Mouse (Mus musculus): Measurements from ENCODE around the gene Thnsl2. TPM values are rescaled to one million over a fixed set of nuclear protein-coding genes. Genes with fewer than 3 reads are reported as not detected.

Gene Thnsl2
- total RNA-seq (2017) = not detected in 3 replicates

DNA sequence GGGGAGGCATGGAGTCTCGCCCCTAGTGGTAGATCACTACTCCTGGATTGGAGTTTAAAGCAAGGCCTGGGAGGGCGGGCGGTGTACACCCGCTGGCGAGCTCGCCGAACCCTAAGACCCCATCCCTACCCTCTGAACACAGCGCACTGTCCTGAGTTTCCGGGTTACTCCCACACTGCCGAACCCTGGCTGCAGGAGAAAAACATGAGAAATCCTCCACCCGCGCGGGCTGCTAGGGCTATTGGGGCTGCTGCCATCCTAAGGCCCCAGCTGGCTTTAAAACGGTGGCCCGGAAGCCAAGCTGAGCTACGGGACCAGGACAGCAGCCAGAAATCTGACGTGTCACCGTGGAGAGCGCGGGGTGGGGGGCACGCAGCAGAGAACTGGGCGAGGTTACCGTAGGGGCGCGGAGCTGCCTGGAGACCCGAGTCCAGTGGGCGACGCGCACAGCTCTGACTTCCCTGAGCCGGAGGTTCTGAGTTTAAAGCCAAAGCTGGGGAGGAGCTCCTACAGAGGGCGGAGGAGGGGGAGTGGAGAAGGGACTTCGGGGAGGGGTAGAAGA lies at the start of gene Thnsl2:
Gene Thnsl2 (minus strand): TSS at position 546 of the 562 bp plus-strand sequence.
- ATAC-seq (replicated peaks; ENCODE audit: insufficient number of reproducible peaks, low FRiP score, low TSS enrichment, poor library complexity, severe bottlenecking) = 0 out of 2 replicates have a peak, but pooled peaks have one; percentile 48

DNA sequence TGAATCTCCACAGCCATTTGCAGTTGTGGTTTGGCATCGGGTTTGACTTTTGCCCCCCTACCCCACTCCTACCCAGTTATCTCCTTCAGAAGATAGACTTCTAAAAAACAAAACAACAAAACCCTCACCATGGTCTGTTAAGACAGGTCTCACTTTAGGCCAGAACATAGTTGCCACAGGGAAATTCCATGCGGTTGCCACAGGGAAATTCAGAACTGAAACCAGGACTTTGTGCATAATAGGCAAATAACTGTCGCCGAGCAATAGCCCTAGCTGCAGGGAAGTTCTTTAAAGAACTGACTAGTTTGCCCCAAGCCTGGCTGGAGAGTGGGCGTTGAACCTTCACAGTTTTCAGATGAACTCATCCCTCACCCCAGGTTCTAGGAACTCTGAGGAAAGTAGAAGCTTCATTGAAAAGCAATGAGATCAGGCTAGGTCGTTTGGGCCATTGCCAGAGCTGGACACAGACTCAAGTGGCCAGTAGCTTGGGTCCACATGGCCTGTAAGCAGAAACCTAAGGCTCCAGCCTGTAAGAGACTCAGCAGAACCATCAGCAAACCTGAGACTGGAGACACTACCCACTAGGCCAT lies 49.0 kb upstream of the Thnsl2 start:
- no peak for ATAC-seq (replicated peaks; ENCODE audit: insufficient number of reproducible peaks, low FRiP score, low TSS enrichment, poor library complexity, severe bottlenecking)

DNA sequence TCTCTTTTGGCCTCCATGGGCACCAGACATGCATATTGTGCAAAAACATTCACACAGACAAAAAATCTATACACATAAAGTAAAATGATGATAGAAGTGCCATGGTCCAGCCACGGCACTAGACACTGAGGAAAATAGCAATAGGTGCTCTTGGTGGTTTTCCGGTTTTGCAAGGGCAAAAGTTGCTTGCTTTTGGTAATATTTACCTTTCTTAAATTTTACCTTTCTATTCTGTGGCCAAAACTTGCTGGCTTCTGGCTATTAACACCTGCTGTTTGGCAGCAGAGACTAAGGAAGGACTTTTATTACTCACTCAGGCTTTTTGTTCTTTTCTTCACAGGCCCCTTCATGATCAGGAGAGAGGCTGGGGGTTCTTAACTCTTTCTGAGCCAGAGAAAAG lies 46.3 kb upstream of the Thnsl2 start:
- no peak for ATAC-seq (replicated peaks; ENCODE audit: insufficient number of reproducible peaks, low FRiP score, low TSS enrichment, poor library complexity, severe bottlenecking)

DNA sequence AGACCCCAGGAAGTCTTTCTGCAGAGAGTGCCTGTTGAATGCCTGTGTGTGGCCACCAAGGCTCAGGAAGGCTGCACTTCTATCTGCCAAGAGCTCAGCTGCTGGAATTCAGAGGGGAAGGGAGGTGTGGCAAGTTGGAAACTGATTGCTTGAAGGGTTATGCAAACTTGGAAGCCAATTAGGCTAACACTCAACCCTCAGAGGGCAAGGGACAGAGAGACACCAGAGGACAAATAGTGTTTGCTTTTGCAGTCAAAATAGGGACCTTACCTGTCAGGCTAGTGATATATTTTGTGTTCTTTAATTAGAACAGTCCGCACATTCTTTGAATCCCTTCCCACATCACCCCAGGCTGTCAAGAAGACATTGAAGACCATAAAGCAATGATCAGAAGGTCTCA lies 45.3 kb upstream of the Thnsl2 start:
- ATAC-seq (replicated peaks; ENCODE audit: insufficient number of reproducible peaks, low FRiP score, low TSS enrichment, poor library complexity, severe bottlenecking) = no peak

- ATAC-seq (replicated peaks; ENCODE audit: insufficient number of reproducible peaks, low FRiP score, low TSS enrichment, poor library complexity, severe bottlenecking) = no peak
These were observed 40.8 kb upstream of the Thnsl2 start for GRCm38 (mm10) chr6:71184941-71185604.

GRCm38 (mm10) chr6:71180596-71180995 lies 36.4 kb upstream of the Thnsl2 start:
- ATAC-seq (replicated peaks; ENCODE audit: insufficient number of reproducible peaks, low FRiP score, low TSS enrichment, poor library complexity, severe bottlenecking) = no peak

GRCm38 (mm10) chr6:71172812-71173580 lies 28.8 kb upstream of the Thnsl2 start:
- ATAC-seq (replicated peaks; ENCODE audit: insufficient number of reproducible peaks, low FRiP score, low TSS enrichment, poor library complexity, severe bottlenecking) = no peak

- no peak for ATAC-seq (replicated peaks; ENCODE audit: insufficient number of reproducible peaks, low FRiP score, low TSS enrichment, poor library complexity, severe bottlenecking)
These were observed 22.4 kb upstream of the Thnsl2 start for GRCm38 (mm10) chr6:71166551-71167169.

DNA sequence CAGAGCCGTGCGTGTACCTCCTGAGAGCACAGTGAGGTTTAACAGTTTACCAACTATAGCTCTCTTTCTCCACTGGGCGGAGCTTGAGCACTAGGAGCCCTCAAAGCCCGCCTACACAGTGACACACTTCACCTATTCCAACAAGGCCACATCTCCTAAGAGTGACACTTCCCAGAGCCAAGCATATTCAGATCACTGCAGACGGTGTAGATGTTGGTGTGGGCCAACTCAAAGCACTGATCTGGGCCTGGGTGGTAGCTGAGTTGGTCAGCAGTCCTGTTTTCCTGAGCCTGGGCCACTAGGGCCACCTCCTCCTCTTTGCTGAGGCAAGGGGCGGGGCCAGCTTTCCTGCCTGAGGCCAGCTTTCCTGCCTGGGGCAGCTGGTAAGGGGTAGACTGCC lies 20.2 kb upstream of the Thnsl2 start:
- ATAC-seq (replicated peaks; ENCODE audit: insufficient number of reproducible peaks, low FRiP score, low TSS enrichment, poor library complexity, severe bottlenecking) = no peak

DNA sequence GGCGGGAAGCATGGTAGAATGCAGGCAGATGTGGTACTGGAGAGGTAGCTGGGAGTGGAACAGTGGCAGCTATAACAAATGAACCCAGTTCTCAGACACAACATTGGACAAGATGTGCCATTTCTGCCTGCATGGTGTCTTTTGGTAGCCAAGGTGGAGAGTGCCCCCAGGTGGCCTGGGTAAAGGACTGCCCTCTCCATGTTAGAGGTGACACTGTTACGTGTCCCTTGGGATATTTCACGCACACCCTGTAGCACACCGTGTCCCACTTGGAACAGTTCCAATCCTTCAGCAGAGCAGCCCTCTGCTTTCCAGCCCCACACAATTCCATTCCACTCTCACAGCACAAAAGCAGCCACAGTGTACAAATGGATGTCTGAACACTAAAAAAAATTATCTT lies 18.0 kb upstream of the Thnsl2 start:
- no peak for ATAC-seq (replicated peaks; ENCODE audit: insufficient number of reproducible peaks, low FRiP score, low TSS enrichment, poor library complexity, severe bottlenecking)

DNA sequence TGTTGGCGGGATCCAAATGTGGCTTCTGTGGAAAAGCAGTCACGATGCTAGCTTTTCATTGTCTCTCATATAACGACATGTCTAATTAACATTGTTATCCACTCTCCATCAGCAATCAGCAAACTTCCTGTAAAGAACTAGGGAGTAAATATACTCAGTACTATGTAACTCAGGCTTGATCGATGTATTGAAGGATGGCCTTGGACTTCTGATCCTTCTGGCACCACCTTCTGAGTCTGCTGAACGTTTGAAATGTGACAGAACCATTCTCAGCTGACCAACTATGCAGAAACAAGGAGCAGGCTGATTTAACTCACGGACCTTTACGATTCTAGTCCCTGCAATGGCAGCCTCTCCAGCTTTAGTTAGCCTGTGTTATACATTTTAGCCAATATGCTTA lies 17.1 kb upstream of the Thnsl2 start:
- ATAC-seq (replicated peaks; ENCODE audit: insufficient number of reproducible peaks, low FRiP score, low TSS enrichment, poor library complexity, severe bottlenecking) = no peak

DNA sequence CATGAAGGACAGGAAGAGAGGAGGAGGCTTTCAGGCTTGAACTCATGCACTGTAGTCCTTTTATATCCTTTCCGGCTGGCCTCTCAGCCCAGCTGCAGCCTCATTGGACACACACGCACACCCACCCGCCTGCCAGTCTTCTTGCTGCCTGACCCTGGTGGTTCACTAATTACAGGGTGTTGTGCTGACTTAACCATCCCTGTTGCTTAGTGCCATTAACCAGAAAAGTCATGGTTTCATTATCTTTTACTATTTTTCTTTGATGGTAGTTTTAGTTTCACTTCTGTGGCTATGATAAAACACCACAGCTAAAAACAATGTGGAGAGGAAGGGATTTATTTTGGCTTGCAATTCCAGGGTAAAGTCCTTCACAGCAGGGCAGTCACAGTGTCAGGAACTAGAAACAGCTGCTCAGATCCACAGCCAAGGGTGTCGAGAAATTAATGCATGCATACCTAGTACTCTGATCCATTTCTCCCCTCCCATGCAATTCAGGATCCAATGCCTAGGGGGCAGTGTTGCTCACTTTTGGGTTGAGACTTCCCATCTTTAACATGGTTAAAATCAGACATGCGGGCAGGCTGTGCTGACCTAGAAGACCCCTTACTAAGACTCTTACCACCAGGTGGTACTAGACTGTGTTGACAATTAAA lies 12.6 kb upstream of the Thnsl2 start:
- ATAC-seq (replicated peaks; ENCODE audit: insufficient number of reproducible peaks, low FRiP score, low TSS enrichment, poor library complexity, severe bottlenecking) = no peak

- no peak for ATAC-seq (replicated peaks; ENCODE audit: insufficient number of reproducible peaks, low FRiP score, low TSS enrichment, poor library complexity, severe bottlenecking)
These were observed 10.6 kb upstream of the Thnsl2 start for GRCm38 (mm10) chr6:71154861-71155260.

- no peak for ATAC-seq (replicated peaks; ENCODE audit: insufficient number of reproducible peaks, low FRiP score, low TSS enrichment, poor library complexity, severe bottlenecking)
These were observed 9.2 kb upstream of the Thnsl2 start for GRCm38 (mm10) chr6:71153486-71153885.

- ATAC-seq (replicated peaks; ENCODE audit: insufficient number of reproducible peaks, low FRiP score, low TSS enrichment, poor library complexity, severe bottlenecking) = no peak
These were observed 6.9 kb upstream of the Thnsl2 start for GRCm38 (mm10) chr6:71151098-71151497.

- ATAC-seq (replicated peaks; ENCODE audit: insufficient number of reproducible peaks, low FRiP score, low TSS enrichment, poor library complexity, severe bottlenecking) = 0 out of 2 replicates have a peak, but pooled peaks have one; percentile 50
These were observed 5.3 kb upstream of the Thnsl2 start for GRCm38 (mm10) chr6:71149534-71149933.

DNA sequence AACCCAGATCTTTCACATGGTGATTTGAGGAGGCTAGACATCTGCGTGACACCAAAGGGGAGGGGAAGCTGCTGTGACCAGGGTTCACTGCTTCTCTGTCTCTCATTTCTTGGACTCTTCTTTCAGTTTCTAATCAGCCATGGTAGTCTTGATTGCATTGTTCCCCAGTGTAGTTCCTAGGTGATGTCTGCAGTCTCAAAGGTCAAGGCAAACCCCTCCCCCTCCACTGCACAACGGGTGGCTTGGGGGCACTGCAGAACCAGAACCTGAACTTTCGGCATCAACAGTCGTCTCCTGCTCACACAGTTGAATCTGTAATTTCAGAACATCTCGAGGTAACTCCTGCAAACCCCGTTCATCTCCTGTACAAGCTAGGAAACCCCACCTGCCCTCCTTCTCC lies 4.1 kb upstream of the Thnsl2 start:
- ATAC-seq (replicated peaks; ENCODE audit: insufficient number of reproducible peaks, low FRiP score, low TSS enrichment, poor library complexity, severe bottlenecking) = no peak

DNA sequence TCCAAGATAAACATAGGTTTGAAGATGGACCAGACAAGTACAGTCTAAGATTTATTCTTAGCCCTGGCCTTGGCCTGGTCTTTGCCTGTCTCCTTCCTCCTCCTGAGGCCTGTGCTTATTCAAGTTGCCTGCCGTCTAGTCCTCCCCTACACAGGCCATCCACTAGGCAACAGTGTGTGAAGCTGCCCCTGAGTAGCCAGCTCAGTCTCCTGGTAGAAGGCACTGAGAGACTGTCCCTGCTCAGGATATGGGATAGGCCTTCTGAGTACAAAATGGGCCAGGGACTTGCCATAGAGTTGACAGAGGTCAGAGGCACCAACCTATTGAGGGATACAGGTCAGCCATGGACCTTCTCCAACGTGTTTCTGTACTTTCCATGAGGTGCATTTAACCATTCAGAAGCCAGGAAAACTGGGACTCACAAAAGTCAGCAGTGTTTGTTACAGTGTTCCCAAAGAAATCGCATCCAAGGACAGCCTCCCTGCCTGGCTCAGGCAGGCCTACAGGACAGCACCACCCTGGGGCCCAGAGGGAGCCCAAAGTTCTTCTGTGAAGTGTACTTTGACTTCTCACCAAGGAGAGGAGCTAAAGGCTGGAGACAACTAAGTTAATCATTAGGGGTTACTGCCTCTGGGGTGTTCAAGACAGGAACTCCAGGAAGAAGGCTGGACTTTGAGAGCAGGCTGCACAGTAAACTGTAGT lies 1.2 kb upstream of the Thnsl2 start:
- ATAC-seq (replicated peaks; ENCODE audit: insufficient number of reproducible peaks, low FRiP score, low TSS enrichment, poor library complexity, severe bottlenecking) = no peak
